Mouse (Mus musculus): ENCODE data around the gene Nsl1. TPM values are rescaled to one million over a fixed set of nuclear protein-coding genes. Genes with fewer than 3 reads are reported as not detected.

The Nsl1 gene
- total RNA-seq, 1 experiment: 24.3 TPM

- Histone ChIP-seq H3K27ac (ENCODE audit: insufficient read depth, low read depth, low read length, poor library complexity, severe bottlenecking) (no peak overlapping the region), H3K9ac (ENCODE audit: insufficient read depth, low read depth, low read length, poor library complexity, severe bottlenecking) (no peak overlapping the region), H3K4me3 (ENCODE audit: insufficient read depth in 1 of 2, low read depth in 1 of 2, low read length in 2 of 2, poor library complexity in 1 of 2, severe bottlenecking in 1 of 2) (no peak overlapping the region), H3K4me1 (ENCODE audit: control insufficient read depth in 2 of 2, insufficient read depth in 2 of 2, low read length in 2 of 2, poor library complexity in 1 of 2) (peaks cover 0 to 2% of the 10 kb centered on the region in 2 experiments; a peak in 2 of 4 replicates), H3K36me3 (ENCODE audit: control insufficient read depth, insufficient read depth, low read length, poor library complexity, severe bottlenecking) (no peaks in the 10 kb centered on the region), H3K9me3 (ENCODE audit: control insufficient read depth, insufficient read depth, low read depth, low read length) (no peaks in the 10 kb centered on the region)
- no peak for TF ChIP-seq CHD2 (IDR thresholded peaks at IDR 0.05; ENCODE audit: low read depth, low read length)
- TF ChIP-seq ZC3H11A (IDR thresholded peaks at IDR 0.05; ENCODE audit: borderline replicate concordance, low read depth, low read length): no peak
- no peak for TF ChIP-seq HCFC1 (IDR thresholded peaks at IDR 0.05; ENCODE audit: borderline replicate concordance, insufficient read depth, low read length)
- TF ChIP-seq ZNF384 (IDR thresholded peaks at IDR 0.05; ENCODE audit: low read depth, low read length): no peak
- TF ChIP-seq MAFK (IDR thresholded peaks at IDR 0.05; ENCODE audit: insufficient read depth, low read depth, low read length): no peak
- in situ Hi-C loops (cut with MboI; ENCODE audit: low sequenced_read_pairs in 2 of 2, unreplicated experiment in 2 of 2): loop anchor here in 1 of 2 experiments (25.0 kb wide), 1 partner anchor 187 kb away; no protein-coding TSS in a partner anchor
- DNase-seq (ENCODE audit: low read depth, low spot score): no peak
Observed at GRCm38 (mm10) chr1:191099772-191100291, 37.0 kb downstream of the Nsl1 start.

DNA sequence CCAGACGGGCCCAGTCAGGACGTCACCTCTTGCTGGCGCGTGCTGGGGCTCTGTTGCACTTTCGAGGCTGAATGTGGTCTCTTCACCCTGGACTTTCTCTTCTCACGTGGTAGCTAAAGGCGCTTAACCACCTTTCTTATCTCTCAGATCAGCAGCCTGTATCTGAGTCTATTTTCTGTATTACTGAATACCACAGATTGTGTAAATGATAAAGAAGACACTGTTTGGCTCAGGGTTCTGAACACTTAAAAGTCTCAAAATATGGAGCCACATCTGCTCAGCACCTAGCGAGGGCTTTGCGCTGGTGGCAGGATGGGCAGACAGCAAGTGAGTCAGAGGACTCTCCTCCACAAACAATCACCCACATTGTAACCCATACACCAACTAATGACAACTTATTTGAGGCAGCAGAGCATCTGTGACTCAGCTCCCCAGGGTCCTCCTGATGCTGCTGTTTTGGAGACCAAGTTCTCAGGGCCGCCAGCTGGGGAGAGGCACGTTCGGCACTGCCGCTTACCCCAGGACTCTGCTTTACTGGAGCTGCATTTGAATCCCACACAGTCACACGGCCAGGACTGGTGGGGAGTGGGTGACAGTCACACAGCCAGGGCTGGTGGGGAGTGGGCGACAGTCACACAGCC lies 40.0 kb downstream of the Nsl1 start:
- Histone ChIP-seq H3K9me3 (ENCODE audit: control insufficient read depth, insufficient read depth, low read depth, low read length) (no peaks in the 10 kb centered on the region), H3K27ac (ENCODE audit: insufficient read depth, low read depth, low read length, poor library complexity, severe bottlenecking) (no peak overlapping the region), H3K4me3 (ENCODE audit: insufficient read depth in 1 of 2, low read depth in 1 of 2, low read length in 2 of 2, poor library complexity in 1 of 2, severe bottlenecking in 1 of 2) (no peak overlapping the region), H3K4me1 (ENCODE audit: control insufficient read depth in 2 of 2, insufficient read depth in 2 of 2, low read length in 2 of 2, poor library complexity in 1 of 2) (no peaks in the 10 kb centered on the region), H3K36me3 (ENCODE audit: control insufficient read depth, insufficient read depth, low read length, poor library complexity, severe bottlenecking) (no peaks in the 10 kb centered on the region), H3K9ac (ENCODE audit: insufficient read depth, low read depth, low read length, poor library complexity, severe bottlenecking) (no peak overlapping the region)
- in situ Hi-C loops (cut with MboI; ENCODE audit: low sequenced_read_pairs in 2 of 2, unreplicated experiment in 2 of 2): no loop called here
- no peak for DNase-seq (ENCODE audit: low read depth, low spot score)
- TF ChIP-seq MAFK (IDR thresholded peaks at IDR 0.05; ENCODE audit: insufficient read depth, low read depth, low read length) (no peak), ZC3H11A (IDR thresholded peaks at IDR 0.05; ENCODE audit: borderline replicate concordance, low read depth, low read length) (no peak), ZNF384 (IDR thresholded peaks at IDR 0.05; ENCODE audit: low read depth, low read length) (no peak), HCFC1 (IDR thresholded peaks at IDR 0.05; ENCODE audit: borderline replicate concordance, insufficient read depth, low read length) (no peak), CHD2 (IDR thresholded peaks at IDR 0.05; ENCODE audit: low read depth, low read length) (no peak)

GRCm38 (mm10) chr1:191105246-191105645 lies 42.4 kb downstream of the Nsl1 start:
- in situ Hi-C loops (cut with MboI; ENCODE audit: low sequenced_read_pairs in 2 of 2, unreplicated experiment in 2 of 2): no loop called here
- TF ChIP-seq MAFK (IDR thresholded peaks at IDR 0.05; ENCODE audit: insufficient read depth, low read depth, low read length) (no peak), HCFC1 (IDR thresholded peaks at IDR 0.05; ENCODE audit: borderline replicate concordance, insufficient read depth, low read length) (no peak), ZNF384 (IDR thresholded peaks at IDR 0.05; ENCODE audit: low read depth, low read length) (no peak), CHD2 (IDR thresholded peaks at IDR 0.05; ENCODE audit: low read depth, low read length) (no peak), ZC3H11A (IDR thresholded peaks at IDR 0.05; ENCODE audit: borderline replicate concordance, low read depth, low read length) (no peak)

GRCm38 (mm10) chr1:191107306-191107705 lies 44.5 kb downstream of the Nsl1 start:
- H3K36me3 ChIP-seq (ENCODE audit: control insufficient read depth, insufficient read depth, low read length, poor library complexity, severe bottlenecking): no peaks in the 10 kb centered on the region
- in situ Hi-C loops (cut with MboI; ENCODE audit: low sequenced_read_pairs in 2 of 2, unreplicated experiment in 2 of 2): no loop called here
- H3K4me1 ChIP-seq (ENCODE audit: control insufficient read depth in 2 of 2, insufficient read depth in 2 of 2, low read length in 2 of 2, poor library complexity in 1 of 2): no peaks in the 10 kb centered on the region
- TF ChIP-seq MAFK (IDR thresholded peaks at IDR 0.05; ENCODE audit: insufficient read depth, low read depth, low read length) (no peak), CHD2 (IDR thresholded peaks at IDR 0.05; ENCODE audit: low read depth, low read length) (no peak), HCFC1 (IDR thresholded peaks at IDR 0.05; ENCODE audit: borderline replicate concordance, insufficient read depth, low read length) (no peak), ZC3H11A (IDR thresholded peaks at IDR 0.05; ENCODE audit: borderline replicate concordance, low read depth, low read length) (no peak), ZNF384 (IDR thresholded peaks at IDR 0.05; ENCODE audit: low read depth, low read length) (no peak)
- H3K4me3 ChIP-seq (ENCODE audit: insufficient read depth in 1 of 2, low read depth in 1 of 2, low read length in 2 of 2, poor library complexity in 1 of 2, severe bottlenecking in 1 of 2): no peak overlapping the region
- no peaks in the 10 kb centered on the region for H3K9me3 ChIP-seq (ENCODE audit: control insufficient read depth, insufficient read depth, low read depth, low read length)
- no peak for DNase-seq (ENCODE audit: low read depth, low spot score)
- no peak overlapping the region for H3K27ac ChIP-seq (ENCODE audit: insufficient read depth, low read depth, low read length, poor library complexity, severe bottlenecking)
- no peak overlapping the region for H3K9ac ChIP-seq (ENCODE audit: insufficient read depth, low read depth, low read length, poor library complexity, severe bottlenecking)

More at GRCm38 (mm10) chr1:191105246-191105645, 42.4 kb downstream of the Nsl1 start:
- no peak for DNase-seq (ENCODE audit: low read depth, low spot score)
- Histone ChIP-seq H3K4me3 (ENCODE audit: insufficient read depth in 1 of 2, low read depth in 1 of 2, low read length in 2 of 2, poor library complexity in 1 of 2, severe bottlenecking in 1 of 2) (no peak overlapping the region), H3K9ac (ENCODE audit: insufficient read depth, low read depth, low read length, poor library complexity, severe bottlenecking) (no peak overlapping the region), H3K9me3 (ENCODE audit: control insufficient read depth, insufficient read depth, low read depth, low read length) (no peaks in the 10 kb centered on the region), H3K36me3 (ENCODE audit: control insufficient read depth, insufficient read depth, low read length, poor library complexity, severe bottlenecking) (no peaks in the 10 kb centered on the region), H3K4me1 (ENCODE audit: control insufficient read depth in 2 of 2, insufficient read depth in 2 of 2, low read length in 2 of 2, poor library complexity in 1 of 2) (no peaks in the 10 kb centered on the region), H3K27ac (ENCODE audit: insufficient read depth, low read depth, low read length, poor library complexity, severe bottlenecking) (no peak overlapping the region)

All from ES-E14 (cell line).